Mouse (Mus musculus) cortical plate, adult 2 months (tissue): ENCODE measurements around the gene Cdh23.

Experiments
- CTCF ChIP-seq: fragments of 200-500 bp; IDR thresholded peaks from 2 replicates; pipeline ENCODE4 v1.5.1; 2011; ENCODE audit warnings: mild to moderate bottlenecking, control low read depth, low read length; ENCODE audit not compliant: insufficient read depth; ENCODE audit errors: extremely low read depth
- POLR2A ChIP-seq: fragments of 200-500 bp; IDR thresholded peaks from 2 replicates; pipeline ENCODE4 v1.6.1; 2011; ENCODE audit warnings: mild to moderate bottlenecking, low read length, control low read depth; ENCODE audit not compliant: insufficient read depth; ENCODE audit errors: extremely low read depth

- TF ChIP-seq CTCF (no peak), POLR2A (no peak)
Observed at GRCm38 (mm10) chr10:60261530-60261929, 434.8 kb downstream of the Cdh23 start.
